Mouse (Mus musculus) midbrain, embryonic 16.5 days (tissue): ENCODE data around the gene Ptk6. TPM values are rescaled to one million over a fixed set of nuclear protein-coding genes. Genes with fewer than 3 reads are reported as not detected.

Experiments
- ATAC-seq: fragments of 200-750 bp; cut with Nextera tagmentation; 2 replicates; pipeline ENCODE4 v1.8.0; 2017; ENCODE audit warnings: moderate TSS enrichment
- H3K27ac ChIP-seq: fragments of 300-500 bp; sonication (generic); 2 replicates; pipeline ENCODE4 v1.5.1; 2014; ENCODE audit warnings: mild to moderate bottlenecking, low read length, mixed read lengths
- H3K27me3 ChIP-seq: fragments of 300-500 bp; sonication (generic); 2 replicates; pipeline ENCODE4 v1.6.1; 2014; ENCODE audit warnings: low read depth, low read length, mixed read lengths; ENCODE audit not compliant: control insufficient read depth, insufficient read depth
- H3K36me3 ChIP-seq: fragments of 300-500 bp; sonication (generic); 2 replicates; pipeline ENCODE4 v1.6.1; 2014; ENCODE audit warnings: mild to moderate bottlenecking, low read length, moderate library complexity, mixed read lengths; ENCODE audit not compliant: control insufficient read depth, insufficient read depth
- H3K4me1 ChIP-seq: fragments of 300-500 bp; sonication (generic); 2 replicates; pipeline ENCODE4 v1.6.1; 2014; ENCODE audit warnings: mild to moderate bottlenecking, low read length, mixed read lengths; ENCODE audit not compliant: control insufficient read depth, insufficient read depth
- H3K4me2 ChIP-seq: fragments of 300-500 bp; sonication (generic); 2 replicates; pipeline ENCODE4 v1.6.1; 2014; ENCODE audit warnings: mild to moderate bottlenecking, low read length, mixed read lengths
- H3K4me3 ChIP-seq: fragments of 300-500 bp; sonication (generic); 2 replicates; pipeline ENCODE4 v1.5.1; 2014; ENCODE audit warnings: low read depth, mild to moderate bottlenecking, low read length, moderate library complexity, mixed read lengths
- H3K9ac ChIP-seq: fragments of 300-500 bp; sonication (generic); 2 replicates; pipeline ENCODE4 v1.6.1; 2014; ENCODE audit warnings: low read depth, low read length, mixed read lengths
- H3K9me3 ChIP-seq: fragments of 300-500 bp; sonication (generic); replicated peaks from 2 replicates; pipeline ENCODE4 v1.6.1; 2014; ENCODE audit warnings: mild to moderate bottlenecking, low read length, mixed read lengths; ENCODE audit not compliant: control insufficient read depth, poor library complexity, severe bottlenecking
- WGBS: fragments of 180-500 bp; shearing (Covaris S2); extraction: QIAGEN DNeasy Blood & Tissue Kit; methylation state at CpG from one replicate; pipeline ENCODE4 v1.1.7; 2014; 5-methylcytosine and 5-hydroxymethylcytosine counted together
- polyA plus RNA-seq: library from polyadenylated mRNA; unstranded; fragments of >200 nt; fragmentation: Nextera tagmentation; extraction: Ambion mirVana; gene quantifications from 2 replicates; pipeline ENCODE4 v1.2.1, GENCODE M21; 2015

The Ptk6 gene
- polyA plus RNA-seq, 1 experiment from 2014 or later, result not detected

DNA sequence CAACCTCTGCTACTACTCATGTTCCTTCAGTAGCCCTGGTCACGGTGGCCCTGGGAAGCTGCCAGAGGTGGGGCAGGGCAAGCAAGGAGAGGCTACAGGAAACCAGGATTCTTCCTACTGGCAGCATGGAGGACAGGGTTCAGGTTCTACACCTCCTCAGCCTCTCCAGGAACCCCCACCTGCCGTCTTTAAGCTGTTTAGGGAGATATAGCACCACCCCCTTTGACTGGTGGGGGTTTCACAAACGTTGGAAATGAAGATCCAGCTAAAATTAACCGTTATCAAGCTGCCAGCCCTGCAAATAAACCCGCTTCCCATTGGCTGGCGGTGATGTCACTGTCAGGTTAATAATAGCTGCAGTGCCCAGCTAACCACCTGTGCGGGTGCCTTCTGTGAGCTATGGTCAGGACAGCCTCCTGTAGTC, 43.5 kb downstream of the Ptk6 start:
- WGBS, result 50% methylated on average over 7 of the region's 7 CpGs
- H3K36me3 ChIP-seq, result no peaks in the 10 kb centered on the region
- no peak overlapping the region for H3K9ac ChIP-seq
- no peak overlapping the region for H3K4me3 ChIP-seq
- peaks cover 47% of the 10 kb centered on the region for H3K4me1 ChIP-seq
- ATAC-seq, result peak; percentile 21; the same call in 1 of the 2 replicates
- H3K27me3 ChIP-seq, result no peaks in the 10 kb centered on the region
- H3K9me3 ChIP-seq, result no peaks in the 10 kb centered on the region
- peak overlapping the region; percentile 36 for H3K4me2 ChIP-seq
- H3K27ac ChIP-seq, result peak overlapping the region; percentile 84

GRCm38 (mm10) chr2:181158471-181158870, 44.1 kb downstream of the Ptk6 start:
- WGBS, result 94% methylated on average over 2 of the region's 2 CpGs
- no peak overlapping the region for H3K9ac ChIP-seq
- peak overlapping the region; percentile 84 for H3K27ac ChIP-seq
- no peak overlapping the region for H3K4me2 ChIP-seq
- H3K9me3 ChIP-seq, result no peaks in the 10 kb centered on the region
- H3K27me3 ChIP-seq, result no peaks in the 10 kb centered on the region
- no peak overlapping the region for H3K4me3 ChIP-seq
- H3K36me3 ChIP-seq, result peaks cover 2% of the 10 kb centered on the region; the same call in 1 of the 2 replicates
- peaks cover 47% of the 10 kb centered on the region for H3K4me1 ChIP-seq
- ATAC-seq, result no peak

DNA sequence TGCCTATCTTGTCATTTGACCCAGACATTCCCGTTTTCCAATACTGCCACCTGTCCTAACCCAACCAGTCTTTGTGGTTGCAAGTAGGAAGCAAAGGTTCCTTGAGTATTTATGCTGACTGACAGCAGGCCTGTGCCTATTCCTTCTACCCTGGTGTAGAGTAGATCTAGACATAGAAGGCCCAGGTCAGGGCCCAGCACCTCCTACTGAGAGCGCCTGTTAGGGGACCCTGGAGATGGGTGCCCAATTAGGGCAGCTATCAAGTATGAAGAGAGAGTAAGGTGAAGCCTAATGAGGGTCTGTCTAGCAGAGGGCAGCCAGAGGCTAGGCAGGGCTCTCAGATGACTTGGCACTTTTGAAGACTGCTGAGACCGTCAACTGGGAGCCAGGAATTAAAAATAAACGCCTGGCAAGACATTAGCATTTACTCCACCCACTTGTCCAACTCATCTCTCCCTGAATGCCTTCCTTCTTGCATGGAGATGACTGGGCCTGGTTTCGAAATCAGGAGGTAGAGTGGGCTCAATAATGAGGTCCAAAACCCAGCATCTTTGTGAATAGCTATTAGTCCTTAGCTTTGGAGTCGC, 44.8 kb downstream of the Ptk6 start:
- peaks cover 47% of the 10 kb centered on the region for H3K4me1 ChIP-seq
- H3K9ac ChIP-seq, result no peak overlapping the region
- H3K4me2 ChIP-seq, result peak overlapping the region; percentile 78
- peak overlapping the region; percentile 91 for H3K27ac ChIP-seq
- H3K27me3 ChIP-seq, result no peaks in the 10 kb centered on the region
- WGBS, result 81% methylated on average over 6 of the region's 6 CpGs
- no peak for ATAC-seq
- no peaks in the 10 kb centered on the region for H3K9me3 ChIP-seq
- no peak overlapping the region for H3K4me3 ChIP-seq
- peaks cover 8% of the 10 kb centered on the region for H3K36me3 ChIP-seq

DNA sequence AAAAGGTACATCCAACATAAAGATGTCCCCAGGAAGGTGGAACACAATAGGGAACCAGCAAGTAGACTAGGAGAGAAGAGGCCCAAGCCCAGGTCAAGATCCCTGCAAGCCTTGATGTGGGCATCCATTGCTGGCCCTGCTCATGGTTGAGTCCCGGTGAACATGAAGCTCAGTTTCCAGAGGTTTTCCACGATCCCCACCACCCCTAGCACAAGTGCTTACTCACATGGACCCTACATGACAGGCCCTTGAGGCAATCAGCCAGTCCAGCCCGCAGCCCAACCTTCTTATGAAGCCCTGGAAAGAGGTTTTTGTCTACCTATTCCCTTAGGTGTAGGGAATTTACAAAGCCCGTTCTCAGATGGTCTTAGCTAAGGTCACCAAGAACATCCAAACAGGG, 45.4 kb downstream of the Ptk6 start:
- H3K27me3 ChIP-seq, result no peaks in the 10 kb centered on the region
- peaks cover 11% of the 10 kb centered on the region for H3K36me3 ChIP-seq
- H3K4me2 ChIP-seq, result peak overlapping the region; percentile 78
- no peaks in the 10 kb centered on the region for H3K9me3 ChIP-seq
- no peak; the same call in 1 of the 2 replicates for ATAC-seq
- H3K4me1 ChIP-seq, result peaks cover 47% of the 10 kb centered on the region
- 78% methylated on average over 4 of the region's 4 CpGs for WGBS
- peak overlapping the region; percentile 91 for H3K9ac ChIP-seq
- peak overlapping the region; percentile 72 for H3K4me3 ChIP-seq
- peak overlapping the region; percentile 91 for H3K27ac ChIP-seq

- H3K27ac ChIP-seq, result peak within 1 kb of the TSS; percentile 91
- H3K4me1 ChIP-seq, result peaks cover 47% of the 10 kb centered on the region
- H3K27me3 ChIP-seq, result no peaks in the 10 kb centered on the region
- peak within 1 kb of the TSS; percentile 72 for H3K4me3 ChIP-seq
- H3K36me3 ChIP-seq, result peaks cover 11% of the 10 kb centered on the region
- peak; percentile 77 for ATAC-seq
- 2% methylated on average over 55 of the region's 55 CpGs for WGBS
- H3K9ac ChIP-seq, result peak within 1 kb of the TSS; percentile 91
- no peaks in the 10 kb centered on the region for H3K9me3 ChIP-seq
- H3K4me2 ChIP-seq, result peak within 1 kb of the TSS; percentile 78
Observed at GRCm38 (mm10) chr2:181156248-181157121, 46.1 kb downstream of the Ptk6 start, which contains the start of gene Eef1a2. Gene Eef1a2 (minus strand): TSS chr2:181157014.

DNA sequence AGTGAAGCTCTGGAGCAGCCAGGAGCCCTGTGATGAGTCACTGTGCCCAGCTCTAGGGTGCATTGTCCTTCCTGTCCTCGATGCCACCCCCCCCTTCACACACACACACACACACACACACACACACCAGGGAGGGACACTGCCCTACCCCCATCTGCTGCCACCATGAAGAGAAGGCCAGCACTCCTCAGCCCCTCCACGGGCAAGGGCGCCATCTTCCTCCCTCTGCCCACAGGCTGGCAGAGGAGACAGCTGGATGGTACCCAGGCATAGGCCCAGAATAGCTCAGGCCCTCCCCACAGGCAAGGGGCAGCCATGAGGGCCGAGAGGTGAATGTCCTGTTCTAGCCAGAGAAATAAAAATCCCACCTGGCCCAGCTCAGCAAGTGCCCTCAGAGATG, 46.8 kb downstream of the Ptk6 start:
- peak; percentile 15 for ATAC-seq
- Histone ChIP-seq H3K4me2 (peak overlapping the region; percentile 78), H3K9me3 (no peaks in the 10 kb centered on the region), H3K27ac (peak overlapping the region; percentile 91; the same call in 1 of the 2 replicates), H3K36me3 (peaks cover 11% of the 10 kb centered on the region), H3K27me3 (no peaks in the 10 kb centered on the region), H3K9ac (peak overlapping the region; percentile 91), H3K4me3 (peak overlapping the region; percentile 72), H3K4me1 (peaks cover 47% of the 10 kb centered on the region)
- 75% methylated on average over 4 of the region's 4 CpGs for WGBS

DNA sequence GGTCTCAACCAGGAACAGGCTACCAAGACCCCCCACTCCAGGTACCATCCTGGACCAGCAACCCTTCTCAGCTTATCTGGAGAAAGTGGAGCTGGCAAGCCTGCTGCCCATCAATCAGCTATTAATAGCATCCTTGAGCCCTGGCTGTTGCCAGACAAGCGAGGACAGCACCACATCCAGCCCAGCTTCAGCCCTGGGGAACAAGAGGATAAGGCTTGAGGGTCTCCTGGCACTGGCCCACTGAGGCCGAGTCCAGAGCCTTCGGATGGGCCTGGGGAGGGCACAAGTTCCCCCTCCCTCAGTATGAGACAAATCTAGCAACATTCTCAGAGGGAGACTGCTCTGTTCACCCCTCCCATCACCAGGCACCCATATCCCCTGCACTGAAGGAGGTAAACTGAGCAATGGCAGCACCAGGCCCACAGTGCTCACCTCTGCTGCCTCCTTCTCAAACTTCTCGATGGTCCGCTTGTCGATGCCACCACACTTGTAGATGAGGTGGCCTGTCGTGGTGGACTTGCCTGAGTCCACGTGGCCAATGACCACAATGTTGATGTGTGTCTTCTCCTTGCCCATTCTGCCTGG, 47.7 kb downstream of the Ptk6 start:
- Histone ChIP-seq H3K27me3 (peaks cover 5% of the 10 kb centered on the region), H3K9ac (peak overlapping the region; percentile 91), H3K4me1 (peaks cover 43% of the 10 kb centered on the region)

GRCm38 (mm10) chr2:181154361-181154760, 48.2 kb downstream of the Ptk6 start:
- Histone ChIP-seq H3K9ac (peak overlapping the region; percentile 45), H3K36me3 (peaks cover 20% of the 10 kb centered on the region)
- WGBS, result 95% methylated on average over 3 of the region's 3 CpGs

More for the DNA sequence above, 47.7 kb downstream of the Ptk6 start:
- Histone ChIP-seq H3K36me3 (peaks cover 16% of the 10 kb centered on the region), H3K4me2 (peak overlapping the region; percentile 78), H3K9me3 (no peaks in the 10 kb centered on the region), H3K27ac (no peak overlapping the region), H3K4me3 (peak overlapping the region; percentile 72)
- no peak for ATAC-seq
- WGBS, result 79% methylated on average over 8 of the region's 8 CpGs

More at GRCm38 (mm10) chr2:181154361-181154760, 48.2 kb downstream of the Ptk6 start:
- no peak for ATAC-seq
- Histone ChIP-seq H3K27ac (no peak overlapping the region), H3K27me3 (peaks cover 5% of the 10 kb centered on the region), H3K4me2 (peak overlapping the region; percentile 78), H3K4me1 (peaks cover 38% of the 10 kb centered on the region), H3K4me3 (0 out of 2 replicates have a peak overlapping the region, but pooled peaks have one; percentile 9), H3K9me3 (no peaks in the 10 kb centered on the region)
